Mouse (Mus musculus): Measurements from ENCODE around the gene Izumo3.
"Not testable (repeated sequence)": the region's sequence is repeated elsewhere in the genome, so short reads cannot be mapped to it uniquely, and the experiment has no call there.

DNA sequence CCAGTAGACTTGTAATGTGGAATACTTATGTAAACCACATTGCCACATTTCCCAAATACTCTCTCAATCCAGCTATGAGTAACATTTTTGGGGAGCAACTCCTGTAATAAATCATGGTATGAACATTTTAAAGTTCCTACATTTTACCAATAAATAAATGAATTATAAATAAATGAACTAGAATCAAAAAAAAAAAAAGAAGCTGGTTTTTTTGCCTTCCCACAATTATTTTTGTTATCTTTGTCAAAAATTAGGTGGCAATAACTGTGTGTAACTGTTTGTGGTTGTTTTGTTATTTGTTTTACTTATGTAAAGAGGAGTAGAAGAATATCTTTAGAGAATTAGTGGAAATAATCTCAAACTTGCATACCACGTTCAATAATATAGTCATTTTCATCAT, 44.6 kb upstream of the Izumo3 start, which contains the start of gene Gm12666:
- TF ChIP-seq POLR2A (IDR thresholded peaks at IDR 0.05; ENCODE audit: low read depth, low read length); CTCF (IDR thresholded peaks at IDR 0.05; ENCODE audit: extremely low read depth, insufficient read length, insufficient replicate concordance, low read depth, low read length): not testable (repeated sequence)

Data from small intestine, adult 2 months (tissue).